Mouse (Mus musculus) heart, embryonic 14.5 days (tissue): Measurements from ENCODE around the gene Tns1. TPM values are rescaled to one million over a fixed set of nuclear protein-coding genes. Genes with fewer than 3 reads are reported as not detected.

Experiments used
- ATAC-seq: fragments of 200-750 bp; cut with Nextera tagmentation; 2 replicates; pipeline ENCODE4 v1.8.0; 2017; ENCODE audit warnings: low read depth, moderate TSS enrichment; ENCODE audit not compliant: insufficient number of reproducible peaks, insufficient read depth, low FRiP score
- H3K27ac ChIP-seq, 2 experiments: fragments of 200-500 bp in 1 of 2; fragments of 300-500 bp in 1 of 2; sonication (generic) in 1 of 2; replicated peaks in 1 of 2; 2 replicates each; pipeline ENCODE4 v1.5.1; 2012 to 2014; ENCODE audit warnings: low read depth in 2 of 2, low read length in 2 of 2, control low read depth in 1 of 2, mild to moderate bottlenecking in 1 of 2, mixed read lengths in 1 of 2; ENCODE audit not compliant: control insufficient read depth in 1 of 2, insufficient read depth in 1 of 2
- H3K27me3 ChIP-seq: fragments of 300-500 bp; sonication (generic); 2 replicates; pipeline ENCODE4 v1.6.1; 2014; ENCODE audit warnings: mild to moderate bottlenecking, low read length, control low read depth; ENCODE audit not compliant: control insufficient read depth, insufficient read depth
- H3K36me3 ChIP-seq: fragments of 300-500 bp; sonication (generic); 2 replicates; pipeline ENCODE4 v1.6.1; 2014; ENCODE audit warnings: mild to moderate bottlenecking, control low read depth, low read length, mixed read lengths; ENCODE audit not compliant: control insufficient read depth, insufficient read depth
- H3K4me1 ChIP-seq, 2 experiments: fragments of 200-500 bp in 1 of 2; fragments of 300-500 bp in 1 of 2; sonication (generic) in 1 of 2; 2 replicates each; pipeline ENCODE4 v1.6.1; 2012 to 2014; ENCODE audit warnings: low read length in 2 of 2, control low read depth in 1 of 2, mixed read lengths in 1 of 2; ENCODE audit not compliant: control insufficient read depth in 2 of 2, insufficient read depth in 2 of 2
- H3K4me2 ChIP-seq: fragments of 300-500 bp; sonication (generic); 2 replicates; pipeline ENCODE4 v1.6.1; 2014; ENCODE audit warnings: mild to moderate bottlenecking, low read length
- H3K4me3 ChIP-seq, 2 experiments: fragments of 200-500 bp in 1 of 2; fragments of 300-500 bp in 1 of 2; sonication (generic) in 1 of 2; 2 replicates each; pipeline ENCODE4 v1.5.1; 2012 to 2014; ENCODE audit warnings: low read length in 2 of 2, mild to moderate bottlenecking in 2 of 2, control low read depth in 1 of 2, low read depth in 1 of 2, moderate library complexity in 1 of 2; ENCODE audit not compliant: control insufficient read depth in 1 of 2, insufficient read depth in 1 of 2
- H3K9ac ChIP-seq: fragments of 300-500 bp; sonication (generic); 2 replicates; pipeline ENCODE4 v1.6.1; 2014; ENCODE audit warnings: mild to moderate bottlenecking, low read length
- H3K9me3 ChIP-seq: fragments of 300-500 bp; sonication (generic); 2 replicates; pipeline ENCODE4 v1.6.1; 2016; ENCODE audit warnings: low read length, control low read depth; ENCODE audit not compliant: control insufficient read depth
- WGBS: fragments of 180-500 bp; shearing (Covaris S2); extraction: QIAGEN DNeasy Blood & Tissue Kit; methylation state at CpG from one replicate; pipeline ENCODE4 v1.1.7; 2014; 5-methylcytosine and 5-hydroxymethylcytosine counted together
- polyA plus RNA-seq: library from polyadenylated mRNA; unstranded; fragments of >200 nt; fragmentation: Nextera tagmentation; extraction: Ambion mirVana; gene quantifications from 2 replicates; pipeline ENCODE4 v1.2.1, GENCODE M21; 2014

Tns1 gene
- polyA plus RNA-seq, 1 experiment from 2014 or later = 125 TPM

- WGBS = 41% methylated on average over 6 of the region's 9 CpGs
- peak overlapping the region; percentile 71 to 80 for H3K27ac ChIP-seq
- no peaks in the 10 kb centered on the region for H3K9me3 ChIP-seq
- H3K4me3 ChIP-seq = no peak overlapping the region
- H3K36me3 ChIP-seq = peaks cover 92% of the 10 kb centered on the region
- H3K4me2 ChIP-seq = no peak overlapping the region
- H3K27me3 ChIP-seq = no peaks in the 10 kb centered on the region
- peaks cover 7 to 17% of the 10 kb centered on the region in 2 experiments for H3K4me1 ChIP-seq
- peak; percentile 76 for ATAC-seq
- no peak overlapping the region for H3K9ac ChIP-seq
These were observed 136.5 kb downstream of the Tns1 start for GRCm38 (mm10) chr1:73987705-73988201.

GRCm38 (mm10) chr1:73986268-73987045 is 137.8 kb downstream of the Tns1 start:
- Histone ChIP-seq H3K4me3 (no peak overlapping the region), H3K4me1 (peaks cover 7 to 20% of the 10 kb centered on the region in 2 experiments), H3K27me3 (no peaks in the 10 kb centered on the region), H3K9me3 (no peaks in the 10 kb centered on the region), H3K27ac (no peak overlapping the region), H3K36me3 (peaks cover 92% of the 10 kb centered on the region), H3K4me2 (no peak overlapping the region), H3K9ac (no peak overlapping the region)
- 45% methylated on average over 6 of the region's 6 CpGs for WGBS
- no peak for ATAC-seq

GRCm38 (mm10) chr1:73985611-73986010 is 138.6 kb downstream of the Tns1 start:
- Histone ChIP-seq H3K9ac (no peak overlapping the region), H3K36me3 (peaks cover 91% of the 10 kb centered on the region), H3K4me2 (no peak overlapping the region), H3K27ac (no peak overlapping the region), H3K27me3 (no peaks in the 10 kb centered on the region), H3K9me3 (no peaks in the 10 kb centered on the region), H3K4me3 (no peak overlapping the region), H3K4me1 (peaks cover 9 to 21% of the 10 kb centered on the region in 2 experiments)
- no peak for ATAC-seq
- WGBS = 76% methylated on average over 4 of the region's 4 CpGs

DNA sequence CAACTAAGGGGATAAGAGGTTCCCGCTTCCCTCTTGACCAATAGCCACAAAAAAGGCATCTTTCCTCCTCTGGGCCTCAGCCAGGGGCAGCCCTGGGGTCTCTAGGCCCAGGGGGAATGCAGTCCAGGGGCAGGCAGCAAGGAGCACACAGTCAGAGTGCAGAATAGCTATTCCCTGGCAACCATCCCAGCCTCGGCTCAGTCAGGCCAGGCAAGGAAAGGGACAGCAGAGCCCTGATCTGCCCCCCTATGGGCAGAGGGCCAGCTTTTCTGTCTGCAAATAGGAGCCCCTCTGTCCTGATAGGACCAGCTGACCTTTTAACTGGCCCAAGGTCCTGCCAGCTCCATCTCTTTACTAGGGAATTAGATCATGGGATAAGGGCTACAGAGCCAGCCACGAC is 145.0 kb downstream of the Tns1 start:
- WGBS = 34% methylated on average over 3 of the region's 3 CpGs
- no peak overlapping the region for H3K4me2 ChIP-seq
- H3K9me3 ChIP-seq = no peaks in the 10 kb centered on the region
- no peak overlapping the region for H3K4me3 ChIP-seq
- peaks cover 98% of the 10 kb centered on the region for H3K36me3 ChIP-seq
- no peaks in the 10 kb centered on the region for H3K27me3 ChIP-seq
- peaks cover 37 to 55% of the 10 kb centered on the region in 2 experiments for H3K4me1 ChIP-seq
- peak overlapping the region; percentile 47; the same call in 1 of the 2 replicates for H3K9ac ChIP-seq
- ATAC-seq = peak; percentile 81
- peak overlapping the region; percentile 76 to 85 for H3K27ac ChIP-seq

GRCm38 (mm10) chr1:73978576-73978975 is 145.7 kb downstream of the Tns1 start:
- Histone ChIP-seq H3K27ac (peak overlapping the region; percentile 76 to 85), H3K4me2 (no peak overlapping the region), H3K9ac (peak overlapping the region; percentile 47; the same call in 1 of the 2 replicates), H3K36me3 (peaks cover 98% of the 10 kb centered on the region), H3K9me3 (no peaks in the 10 kb centered on the region), H3K4me1 (peaks cover 41 to 61% of the 10 kb centered on the region in 2 experiments), H3K4me3 (no peak overlapping the region), H3K27me3 (no peaks in the 10 kb centered on the region)
- WGBS = 89% methylated on average over 1 of the region's 1 CpGs
- no peak for ATAC-seq

GRCm38 (mm10) chr1:73973992-73974391 is 150.3 kb downstream of the Tns1 start:
- Histone ChIP-seq H3K4me1 (peaks cover 54 to 82% of the 10 kb centered on the region in 2 experiments), H3K9ac (peak overlapping the region; percentile 3; the same call in 1 of the 2 replicates), H3K36me3 (peaks cover 89% of the 10 kb centered on the region)

DNA sequence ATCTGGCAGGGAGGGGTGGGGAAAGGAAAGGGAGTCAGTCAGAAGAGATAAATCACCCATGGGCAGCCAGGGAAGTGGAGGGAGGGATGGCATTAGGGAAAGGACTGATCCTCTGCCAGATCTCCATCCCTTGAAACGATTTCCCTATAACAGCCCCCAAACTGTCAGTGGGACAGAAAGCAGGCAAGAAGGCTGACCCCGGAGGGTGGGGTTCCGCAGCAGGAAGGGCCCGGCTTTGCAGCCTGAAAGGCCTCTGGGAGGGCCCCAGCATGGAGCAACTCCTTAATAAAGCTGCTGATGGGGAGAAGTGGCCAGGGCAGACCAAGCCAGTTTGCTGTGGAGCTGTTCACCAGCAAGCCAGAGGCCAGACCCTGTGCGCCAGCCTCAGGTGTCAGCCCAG is 151.5 kb downstream of the Tns1 start:
- WGBS = 29% methylated on average over 5 of the region's 5 CpGs
- H3K27ac ChIP-seq = peak overlapping the region; percentile 37 to 68; a peak in 3 of 4 replicates
- H3K4me1 ChIP-seq = peaks cover 61 to 85% of the 10 kb centered on the region in 2 experiments
- H3K9ac ChIP-seq = peak overlapping the region; percentile 50
- peaks cover 81% of the 10 kb centered on the region for H3K36me3 ChIP-seq
- H3K4me3 ChIP-seq = no peak overlapping the region
- H3K4me2 ChIP-seq = no peak overlapping the region
- no peak for ATAC-seq
- H3K9me3 ChIP-seq = no peaks in the 10 kb centered on the region
- no peaks in the 10 kb centered on the region for H3K27me3 ChIP-seq

More at GRCm38 (mm10) chr1:73973992-73974391, 150.3 kb downstream of the Tns1 start:
- 80% methylated on average over 9 of the region's 9 CpGs for WGBS
- no peak for ATAC-seq
- Histone ChIP-seq H3K27me3 (no peaks in the 10 kb centered on the region), H3K27ac (peak overlapping the region in 1 of 2 experiments; percentile 28; a peak in 1 of 4 replicates), H3K4me2 (no peak overlapping the region), H3K9me3 (no peaks in the 10 kb centered on the region), H3K4me3 (no peak overlapping the region)
